Mouse (Mus musculus): Measurements from ENCODE around the gene Myom3.
"Not testable (repeated sequence)": the region's sequence is repeated elsewhere in the genome, so short reads cannot be mapped to it uniquely, and the experiment has no call there.

Gene Myom3

GRCm38 (mm10) chr4:135759356-135759976 lies at the start of gene Myom3:
Myom3 (plus strand) TSS chr4:135759715.
- no peak for DNase-seq (ENCODE audit: low read depth, low spot score)

- DNase-seq (ENCODE audit: low read depth, low spot score): no peak
Observed at GRCm38 (mm10) chr4:135710392-135710791, 49.1 kb upstream of the Myom3 start.

GRCm38 (mm10) chr4:135714776-135715175 lies 44.7 kb upstream of the Myom3 start:
- no peak for DNase-seq (ENCODE audit: low read depth, low spot score)

GRCm38 (mm10) chr4:135716438-135716837 lies 43.1 kb upstream of the Myom3 start:
- not testable (repeated sequence) for DNase-seq (ENCODE audit: low read depth, low spot score)

GRCm38 (mm10) chr4:135722540-135723290 lies 36.8 kb upstream of the Myom3 start:
- DNase-seq (ENCODE audit: low read depth, low spot score): no peak

GRCm38 (mm10) chr4:135726416-135726815 lies 33.1 kb upstream of the Myom3 start:
- DNase-seq (ENCODE audit: low read depth, low spot score): no peak

GRCm38 (mm10) chr4:135727817-135728216 lies 31.7 kb upstream of the Myom3 start, which contains the start of gene Il22ra1:
Il22ra1 (plus strand) TSS chr4:135728172.
- no peak for DNase-seq (ENCODE audit: low read depth, low spot score)

- no peak for DNase-seq (ENCODE audit: low read depth, low spot score)
Observed at GRCm38 (mm10) chr4:135730204-135730603, 29.3 kb upstream of the Myom3 start.

GRCm38 (mm10) chr4:135730951-135731350 lies 28.6 kb upstream of the Myom3 start:
- no peak for DNase-seq (ENCODE audit: low read depth, low spot score)

- DNase-seq (ENCODE audit: low read depth, low spot score): no peak
Observed at GRCm38 (mm10) chr4:135733901-135734300, 25.6 kb upstream of the Myom3 start.

GRCm38 (mm10) chr4:135736903-135737302 lies 22.6 kb upstream of the Myom3 start:
- DNase-seq (ENCODE audit: low read depth, low spot score): no peak

GRCm38 (mm10) chr4:135738237-135738636 lies 21.3 kb upstream of the Myom3 start:
- DNase-seq (ENCODE audit: low read depth, low spot score): no peak

GRCm38 (mm10) chr4:135739148-135739547 lies 20.4 kb upstream of the Myom3 start:
- no peak for DNase-seq (ENCODE audit: low read depth, low spot score)

GRCm38 (mm10) chr4:135739672-135740071 lies 19.8 kb upstream of the Myom3 start:
- no peak for DNase-seq (ENCODE audit: low read depth, low spot score)

GRCm38 (mm10) chr4:135743520-135743919 lies 16.0 kb upstream of the Myom3 start:
- no peak for DNase-seq (ENCODE audit: low read depth, low spot score)

GRCm38 (mm10) chr4:135744726-135745448 lies 14.6 kb upstream of the Myom3 start:
- no peak for DNase-seq (ENCODE audit: low read depth, low spot score)

GRCm38 (mm10) chr4:135745613-135746012 lies 13.9 kb upstream of the Myom3 start:
- DNase-seq (ENCODE audit: low read depth, low spot score): no peak

GRCm38 (mm10) chr4:135750896-135751295 lies 8.6 kb upstream of the Myom3 start:
- DNase-seq (ENCODE audit: low read depth, low spot score): no peak

GRCm38 (mm10) chr4:135752106-135752778 lies 7.3 kb upstream of the Myom3 start:
- no peak for DNase-seq (ENCODE audit: low read depth, low spot score)

- DNase-seq (ENCODE audit: low read depth, low spot score): no peak
Observed at GRCm38 (mm10) chr4:135752779-135753164, 6.7 kb upstream of the Myom3 start.

- no peak for DNase-seq (ENCODE audit: low read depth, low spot score)
Observed at GRCm38 (mm10) chr4:135758331-135758730, 1.2 kb upstream of the Myom3 start.

- DNase-seq (ENCODE audit: low read depth, low spot score): no peak
Observed at GRCm38 (mm10) chr4:135758825-135759224, 690 bp upstream of the Myom3 start.
